Mouse (Mus musculus) MEL (cell line): ENCODE measurements around the gene Sh3yl1.

Experiments used
- CHD2 ChIP-seq: IDR thresholded peaks from 2 replicates; pipeline ENCODE4 v1.6.1; 2011; ENCODE audit warnings: low read length, improper control_type of control experiment
- EP300 ChIP-seq, 2 experiments: IDR thresholded peaks; 2 replicates each; pipeline ENCODE4 v1.6.1; 2011; ENCODE audit warnings: improper control_type of control experiment in 2 of 2, low read length in 2 of 2, low read depth in 1 of 2, mild to moderate bottlenecking in 1 of 2
- GABPA ChIP-seq: IDR thresholded peaks from 2 replicates; pipeline ENCODE4 v1.6.1; 2012; ENCODE audit warnings: low read depth, mild to moderate bottlenecking, inconsistent platforms, low read length, improper control_type of control experiment, moderate library complexity
- MAX ChIP-seq: IDR thresholded peaks from 2 replicates; pipeline ENCODE4 v1.6.1; 2011; ENCODE audit warnings: low read length, improper control_type of control experiment
- POLR2A ChIP-seq, 2 experiments: IDR thresholded peaks; 2 replicates each; pipeline ENCODE4 v1.6.1; 2011 to 2012; ENCODE audit warnings: low read length in 2 of 2, mild to moderate bottlenecking in 2 of 2, control low read depth in 1 of 2, improper control_type of control experiment in 1 of 2, low read depth in 1 of 2, moderate library complexity in 1 of 2; ENCODE audit not compliant: control insufficient read depth in 1 of 2, insufficient read depth in 1 of 2, poor library complexity in 1 of 2
- SIN3A ChIP-seq: IDR thresholded peaks from 2 replicates; pipeline ENCODE4 v1.6.1; 2012; ENCODE audit warnings: low read length, improper control_type of control experiment, inconsistent platforms
- TBP ChIP-seq: IDR thresholded peaks from 2 replicates; pipeline ENCODE4 v1.8.0; 2011; ENCODE audit warnings: low read depth, low read length, improper control_type of control experiment
- USF2 ChIP-seq, 2 experiments: IDR thresholded peaks; 2 replicates each; pipeline ENCODE4 v1.6.1; 2011 to 2012; ENCODE audit warnings: improper control_type of control experiment in 2 of 2, low read length in 2 of 2, borderline replicate concordance in 1 of 2, inconsistent platforms in 1 of 2, low read depth in 1 of 2, mild to moderate bottlenecking in 1 of 2; ENCODE audit not compliant: insufficient read depth in 1 of 2
- ZKSCAN1 ChIP-seq: IDR thresholded peaks from 2 replicates; pipeline ENCODE4 v1.6.1; 2012; ENCODE audit warnings: low read depth, mild to moderate bottlenecking, inconsistent platforms, low read length, improper control_type of control experiment, moderate library complexity

GRCm38 (mm10) chr12:31003795-31004194 is 92.3 kb downstream of the Sh3yl1 start:
- TF ChIP-seq EP300 (IDR thresholded peaks at IDR 0.05; ENCODE audit: low read depth in 1 of 2, low read length in 2 of 2) (no peak), MAX (no peak), USF2 (IDR thresholded peaks at IDR 0.05; ENCODE audit: borderline replicate concordance in 1 of 2, insufficient read depth in 1 of 2, low read depth in 1 of 2, low read length in 2 of 2) (no peak), GABPA (no peak), POLR2A (IDR thresholded peaks at IDR 0.05; ENCODE audit: control insufficient read depth in 1 of 2, insufficient read depth in 1 of 2, low read depth in 1 of 2, low read length in 2 of 2, poor library complexity in 1 of 2) (no peak), TBP (no peak), ZKSCAN1 (no peak), SIN3A (no peak), CHD2 (no peak)
